Mouse (Mus musculus): ENCODE measurements around the gene Smpd4. TPM values are rescaled to one million over a fixed set of nuclear protein-coding genes. Genes with fewer than 3 reads are reported as not detected.

Smpd4 gene
- polyA plus RNA-seq, 1 experiment from 2014 or later: 50.6 TPM

DNA sequence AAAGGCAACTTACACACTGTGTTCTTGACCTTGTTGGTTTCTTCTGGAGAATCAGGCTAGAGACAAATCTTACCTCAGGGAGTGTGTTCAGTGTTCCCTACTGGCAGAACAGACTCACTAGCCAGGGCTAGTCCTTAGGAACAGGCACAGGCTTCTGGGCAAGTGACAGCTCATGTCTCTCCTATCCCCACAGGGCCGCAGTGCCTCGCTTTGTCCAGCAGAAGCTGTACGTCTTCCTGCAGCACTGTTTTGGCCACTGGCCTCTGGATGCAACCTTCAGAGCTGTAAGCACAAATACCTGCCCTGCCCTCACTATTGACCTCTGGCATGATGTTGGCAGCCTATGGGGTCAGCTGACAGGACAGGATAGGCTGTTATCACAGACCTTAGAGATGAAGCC, 19.9 kb downstream of the Smpd4 start:
- Histone ChIP-seq H3K4me3 (replicated peaks) (no peak overlapping the region), H3K36me3 (peaks cover 91% of the 10 kb centered on the region), H3K9ac (replicated peaks) (no peak overlapping the region), H3K4me1 (replicated peaks) (no peaks in the 10 kb centered on the region), H3K4me2 (no peak overlapping the region), H3K27ac (no peak overlapping the region), H3K9me3 (no peaks in the 10 kb centered on the region), H3K27me3 (no peaks in the 10 kb centered on the region)
- 93% methylated on average over 3 of the region's 3 CpGs for WGBS
- no peak for ATAC-seq (ENCODE audit: insufficient number of reproducible peaks, insufficient read depth, low FRiP score, low TSS enrichment, low read depth)

DNA sequence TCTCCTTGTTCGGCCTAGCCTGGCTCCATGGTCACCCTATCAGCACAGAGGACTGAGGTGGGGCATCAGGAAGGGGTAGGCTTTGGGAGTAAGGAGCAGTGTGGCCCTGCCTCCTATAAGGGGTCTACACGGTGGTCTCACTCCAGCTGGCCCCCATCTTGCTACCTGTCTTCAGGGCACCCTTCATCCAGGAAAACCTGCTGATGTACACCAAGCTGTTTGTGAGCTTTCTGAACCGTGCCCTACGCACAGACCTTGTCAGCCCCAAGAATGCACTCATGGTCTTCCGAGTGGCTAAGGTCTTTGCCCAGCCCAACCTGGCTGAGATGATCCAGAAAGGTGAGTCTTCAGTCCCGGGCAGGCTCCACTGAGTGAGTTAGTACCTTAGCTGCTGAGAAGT, 20.8 kb downstream of the Smpd4 start:
- WGBS: 92% methylated on average over 6 of the region's 6 CpGs
- H3K9me3 ChIP-seq: no peaks in the 10 kb centered on the region
- peaks cover 83% of the 10 kb centered on the region for H3K36me3 ChIP-seq
- no peaks in the 10 kb centered on the region for H3K27me3 ChIP-seq
- H3K4me1 ChIP-seq (replicated peaks): no peaks in the 10 kb centered on the region
- H3K9ac ChIP-seq (replicated peaks): no peak overlapping the region
- no peak for ATAC-seq (ENCODE audit: insufficient number of reproducible peaks, insufficient read depth, low FRiP score, low TSS enrichment, low read depth)
- no peak overlapping the region for H3K4me3 ChIP-seq (replicated peaks)
- no peak overlapping the region for H3K27ac ChIP-seq
- no peak overlapping the region for H3K4me2 ChIP-seq

DNA sequence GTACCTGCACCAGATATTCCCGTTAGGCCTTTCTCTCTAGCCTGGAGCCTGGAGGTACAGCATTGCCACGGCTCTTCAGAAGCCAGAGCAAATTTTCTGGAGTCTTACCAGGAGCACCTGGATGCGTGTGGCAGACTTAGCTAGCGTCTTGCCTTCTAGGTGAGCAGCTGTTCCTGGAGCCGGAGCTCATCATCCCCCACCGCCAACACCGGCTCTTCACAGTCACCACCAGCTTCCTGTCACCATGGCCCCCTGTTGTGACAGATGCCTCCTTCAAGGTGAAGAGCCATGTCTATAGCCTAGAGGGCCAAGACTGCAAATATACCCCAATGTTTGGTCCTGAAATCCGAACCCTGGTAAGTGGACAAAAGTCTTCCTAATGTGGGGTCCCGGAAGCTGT, 21.6 kb downstream of the Smpd4 start:
- H3K9ac ChIP-seq (replicated peaks): no peak overlapping the region
- no peaks in the 10 kb centered on the region for H3K9me3 ChIP-seq
- 94% methylated on average over 9 of the region's 9 CpGs for WGBS
- no peak overlapping the region for H3K4me3 ChIP-seq (replicated peaks)
- no peaks in the 10 kb centered on the region for H3K27me3 ChIP-seq
- ATAC-seq (ENCODE audit: insufficient number of reproducible peaks, insufficient read depth, low FRiP score, low TSS enrichment, low read depth): no peak
- H3K4me2 ChIP-seq: no peak overlapping the region
- no peak overlapping the region for H3K27ac ChIP-seq
- peaks cover 76% of the 10 kb centered on the region for H3K36me3 ChIP-seq
- no peaks in the 10 kb centered on the region for H3K4me1 ChIP-seq (replicated peaks)

DNA sequence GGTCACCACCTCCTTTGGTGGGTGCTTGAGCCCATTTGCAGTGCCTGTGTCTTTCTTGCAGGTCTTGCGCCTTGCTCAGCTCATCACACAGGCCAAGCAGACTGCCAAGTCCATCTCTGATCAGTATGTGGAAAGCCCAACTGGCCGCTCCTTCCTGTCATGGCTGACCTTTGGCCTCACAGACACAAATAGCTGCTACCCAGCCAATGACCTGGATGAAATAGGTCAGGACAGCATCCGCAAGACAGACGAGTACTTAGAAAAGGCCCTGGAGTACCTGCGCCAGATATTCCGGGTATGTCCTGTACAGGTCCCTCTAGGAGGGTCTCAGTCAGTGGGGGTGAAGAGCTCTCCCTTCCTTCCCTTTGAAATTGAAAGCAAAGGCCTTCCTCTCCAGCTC, 22.1 kb downstream of the Smpd4 start:
- Histone ChIP-seq H3K9ac (replicated peaks) (no peak overlapping the region), H3K4me2 (no peak overlapping the region), H3K27me3 (no peaks in the 10 kb centered on the region), H3K4me3 (replicated peaks) (no peak overlapping the region), H3K36me3 (peaks cover 71% of the 10 kb centered on the region), H3K27ac (no peak overlapping the region), H3K4me1 (replicated peaks) (no peaks in the 10 kb centered on the region), H3K9me3 (no peaks in the 10 kb centered on the region)
- 91% methylated on average over 6 of the region's 6 CpGs for WGBS
- ATAC-seq (ENCODE audit: insufficient number of reproducible peaks, insufficient read depth, low FRiP score, low TSS enrichment, low read depth): no peak

- H3K27me3 ChIP-seq: no peaks in the 10 kb centered on the region
- H3K27ac ChIP-seq: no peak overlapping the region
- H3K36me3 ChIP-seq: peaks cover 63% of the 10 kb centered on the region
- H3K4me2 ChIP-seq: no peak overlapping the region
- no peak for ATAC-seq (ENCODE audit: insufficient number of reproducible peaks, insufficient read depth, low FRiP score, low TSS enrichment, low read depth)
- no peaks in the 10 kb centered on the region for H3K9me3 ChIP-seq
- no peak overlapping the region for H3K9ac ChIP-seq (replicated peaks)
- 90% methylated on average over 8 of the region's 8 CpGs for WGBS
- H3K4me3 ChIP-seq (replicated peaks): no peak overlapping the region
- peaks cover 9% of the 10 kb centered on the region for H3K4me1 ChIP-seq (replicated peaks)
Measured at GRCm38 (mm10) chr16:17642311-17642710, 23.2 kb downstream of the Smpd4 start.

- Histone ChIP-seq H3K4me3 (replicated peaks) (no peak overlapping the region), H3K27me3 (no peaks in the 10 kb centered on the region), H3K36me3 (peaks cover 55% of the 10 kb centered on the region), H3K9ac (replicated peaks) (no peak overlapping the region), H3K9me3 (no peaks in the 10 kb centered on the region), H3K4me2 (no peak overlapping the region), H3K4me1 (replicated peaks) (peaks cover 10% of the 10 kb centered on the region), H3K27ac (no peak overlapping the region)
- ATAC-seq (ENCODE audit: insufficient number of reproducible peaks, insufficient read depth, low FRiP score, low TSS enrichment, low read depth): no peak
- 86% methylated on average over 4 of the region's 4 CpGs for WGBS
Measured at GRCm38 (mm10) chr16:17643437-17643990, 24.4 kb downstream of the Smpd4 start.

DNA sequence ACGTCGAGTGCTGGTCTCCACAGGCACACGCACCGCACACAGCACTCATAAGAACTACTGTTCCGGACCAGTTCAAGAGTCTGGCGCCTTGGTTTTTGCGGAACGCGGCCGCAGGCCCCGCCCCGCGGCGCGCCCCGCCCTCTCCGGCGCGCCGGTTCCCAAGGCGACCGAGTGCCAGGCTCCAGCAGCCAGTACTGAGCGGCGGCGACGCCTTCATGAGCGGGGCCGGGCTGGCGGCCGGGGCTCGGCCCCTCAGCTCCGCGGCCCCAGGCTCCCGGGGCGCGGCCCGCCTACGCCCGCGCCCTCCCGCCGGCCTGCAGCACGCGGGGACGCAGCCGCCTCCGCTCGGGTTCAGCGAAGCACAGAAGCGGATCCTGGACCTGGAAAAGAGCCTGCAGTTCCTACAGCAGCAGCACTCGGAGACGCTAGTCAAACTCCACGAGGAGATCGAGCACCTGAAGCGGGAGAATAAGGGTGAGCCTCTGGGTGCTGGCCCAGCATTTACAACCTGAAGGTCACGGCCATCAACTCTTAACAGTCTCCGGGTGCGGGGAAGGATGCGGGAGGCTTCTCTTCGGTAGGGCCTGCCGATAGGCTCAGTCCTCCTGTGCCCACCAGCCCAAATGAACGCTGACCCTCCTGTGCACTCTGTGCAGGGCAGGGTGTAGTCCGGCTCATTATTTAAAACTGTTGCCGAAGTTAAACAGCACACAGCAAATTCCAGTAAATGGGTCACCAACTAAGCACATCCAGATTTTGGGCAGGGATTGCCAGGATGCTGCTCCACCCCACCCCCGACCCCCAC, 27.4 kb downstream of the Smpd4 start, which contains the start of gene Ccdc74a:
TSS of gene Ccdc74a (plus strand) at position 161 of the 805 bp plus-strand sequence.
- peak; percentile 92 for ATAC-seq (ENCODE audit: insufficient number of reproducible peaks, insufficient read depth, low FRiP score, low TSS enrichment, low read depth)
- peak within 1 kb of the TSS; percentile 86 for H3K4me2 ChIP-seq
- 2% methylated on average over 65 of the region's 65 CpGs for WGBS
- H3K36me3 ChIP-seq: peaks cover 53% of the 10 kb centered on the region
- peaks cover 10% of the 10 kb centered on the region for H3K4me1 ChIP-seq (replicated peaks)
- no peaks in the 10 kb centered on the region for H3K27me3 ChIP-seq
- no peaks in the 10 kb centered on the region for H3K9me3 ChIP-seq
- H3K27ac ChIP-seq: peak within 1 kb of the TSS; percentile 69
- H3K9ac ChIP-seq (replicated peaks): peak within 1 kb of the TSS; percentile 71
- H3K4me3 ChIP-seq (replicated peaks): peak within 1 kb of the TSS; percentile 62

DNA sequence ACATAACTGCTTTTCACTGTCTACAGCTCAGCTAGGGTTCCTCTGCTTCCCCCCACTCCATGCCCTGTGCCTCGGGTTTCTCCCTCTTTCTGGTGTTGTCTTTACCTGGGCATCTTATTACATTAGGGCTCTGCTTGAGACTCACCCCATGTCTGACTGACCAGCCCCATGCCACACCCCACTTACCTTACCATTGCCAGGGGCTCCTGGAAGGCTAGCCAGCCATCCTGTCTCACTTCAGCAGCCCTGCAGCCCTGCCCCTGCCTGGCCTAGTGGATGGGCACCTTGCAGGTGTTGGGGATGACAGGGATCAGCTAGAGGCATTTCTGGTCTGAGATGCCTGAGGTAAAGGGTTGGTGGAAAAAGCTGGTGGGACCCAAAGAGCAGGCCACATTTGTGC, 28.0 kb downstream of the Smpd4 start:
- H3K9ac ChIP-seq (replicated peaks): peak overlapping the region; percentile 71
- H3K4me1 ChIP-seq (replicated peaks): peaks cover 10% of the 10 kb centered on the region
- peak overlapping the region; percentile 86 for H3K4me2 ChIP-seq
- no peaks in the 10 kb centered on the region for H3K27me3 ChIP-seq
- H3K36me3 ChIP-seq: peaks cover 55% of the 10 kb centered on the region
- peak; percentile 13; the same call in 1 of the 2 replicates for ATAC-seq (ENCODE audit: insufficient number of reproducible peaks, insufficient read depth, low FRiP score, low TSS enrichment, low read depth)
- peak overlapping the region; percentile 62 for H3K4me3 ChIP-seq (replicated peaks)
- H3K9me3 ChIP-seq: no peaks in the 10 kb centered on the region
- 14% methylated on average over 1 of the region's 1 CpGs for WGBS
- H3K27ac ChIP-seq: no peak overlapping the region

GRCm38 (mm10) chr16:17647566-17648340, 28.6 kb downstream of the Smpd4 start:
- Histone ChIP-seq H3K4me2 (no peak overlapping the region; the same call in 1 of the 2 replicates), H3K27me3 (no peaks in the 10 kb centered on the region), H3K36me3 (peaks cover 55% of the 10 kb centered on the region), H3K4me1 (replicated peaks) (peaks cover 10% of the 10 kb centered on the region), H3K9me3 (no peaks in the 10 kb centered on the region), H3K9ac (replicated peaks) (no peak overlapping the region), H3K4me3 (replicated peaks) (no peak overlapping the region), H3K27ac (no peak overlapping the region)
- WGBS: 84% methylated on average over 10 of the region's 10 CpGs
- no peak for ATAC-seq (ENCODE audit: insufficient number of reproducible peaks, insufficient read depth, low FRiP score, low TSS enrichment, low read depth)

- no peak for ATAC-seq (ENCODE audit: insufficient number of reproducible peaks, insufficient read depth, low FRiP score, low TSS enrichment, low read depth)
Measured at GRCm38 (mm10) chr16:17649925-17650605, 30.9 kb downstream of the Smpd4 start.

GRCm38 (mm10) chr16:17650711-17651110, 31.6 kb downstream of the Smpd4 start:
- no peak overlapping the region for H3K4me2 ChIP-seq
- no peaks in the 10 kb centered on the region for H3K27me3 ChIP-seq
- ATAC-seq (ENCODE audit: insufficient number of reproducible peaks, insufficient read depth, low FRiP score, low TSS enrichment, low read depth): no peak
- no peak overlapping the region for H3K27ac ChIP-seq
- 92% methylated on average over 1 of the region's 1 CpGs for WGBS
- H3K9me3 ChIP-seq: no peaks in the 10 kb centered on the region
- peaks cover 10% of the 10 kb centered on the region for H3K4me1 ChIP-seq (replicated peaks)
- H3K9ac ChIP-seq (replicated peaks): no peak overlapping the region
- H3K36me3 ChIP-seq: peaks cover 74% of the 10 kb centered on the region
- H3K4me3 ChIP-seq (replicated peaks): no peak overlapping the region

More at GRCm38 (mm10) chr16:17649925-17650605, 30.9 kb downstream of the Smpd4 start:
- H3K9me3 ChIP-seq: no peaks in the 10 kb centered on the region
- H3K4me2 ChIP-seq: no peak overlapping the region
- H3K4me1 ChIP-seq (replicated peaks): peaks cover 10% of the 10 kb centered on the region
- no peak overlapping the region for H3K4me3 ChIP-seq (replicated peaks)
- 89% methylated on average over 16 of the region's 16 CpGs for WGBS
- H3K27ac ChIP-seq: 0 out of 2 replicates have a peak overlapping the region, but pooled peaks have one; percentile 23
- no peaks in the 10 kb centered on the region for H3K27me3 ChIP-seq
- peaks cover 67% of the 10 kb centered on the region for H3K36me3 ChIP-seq
- no peak overlapping the region for H3K9ac ChIP-seq (replicated peaks)
